Mouse (Mus musculus) erythroblast, embryonic 14.5 days (primary cell): ENCODE measurements around the gene Irx3. TPM values are rescaled to one million over a fixed set of nuclear protein-coding genes. Genes with fewer than 3 reads are reported as not detected.

Experiments used
- H3K27me3 ChIP-seq: 2 replicates; pipeline ENCODE4 v1.6.1; 2012; ENCODE audit warnings: inconsistent platforms; ENCODE audit not compliant: control insufficient read depth
- H3K36me3 ChIP-seq: 2 replicates; pipeline ENCODE4 v1.6.1; 2012; ENCODE audit warnings: mild to moderate bottlenecking, inconsistent platforms; ENCODE audit not compliant: control insufficient read depth
- H3K4me1 ChIP-seq: 2 replicates; pipeline ENCODE4 v1.6.1; 2012; ENCODE audit warnings: inconsistent platforms; ENCODE audit not compliant: control insufficient read depth
- H3K4me3 ChIP-seq: replicated peaks from 2 replicates; pipeline ENCODE3; 2012; ENCODE audit warnings: moderate library complexity, mild to moderate bottlenecking, inconsistent platforms
- H3K9me3 ChIP-seq: 2 replicates; pipeline ENCODE4 v1.6.1; 2012; ENCODE audit warnings: low read length, inconsistent platforms, mixed read lengths; ENCODE audit not compliant: control insufficient read depth
- GATA1 ChIP-seq: IDR thresholded peaks from 2 replicates; pipeline ENCODE4 v1.6.1; 2012; ENCODE audit warnings: low read length, inconsistent platforms, mixed read lengths
- TAL1 ChIP-seq: IDR thresholded peaks from 3 replicates; pipeline ENCODE4 v1.6.1; 2012; ENCODE audit warnings: low read length, inconsistent platforms, mixed read lengths
- polyA plus RNA-seq: library from polyadenylated mRNA; stranded (reverse); fragments of >175 nt; gene quantifications from 2 replicates; pipeline ENCODE4 v1.2.3, GENCODE M21; 2012

The Irx3 gene
- polyA plus RNA-seq, 1 experiment: not detected

DNA sequence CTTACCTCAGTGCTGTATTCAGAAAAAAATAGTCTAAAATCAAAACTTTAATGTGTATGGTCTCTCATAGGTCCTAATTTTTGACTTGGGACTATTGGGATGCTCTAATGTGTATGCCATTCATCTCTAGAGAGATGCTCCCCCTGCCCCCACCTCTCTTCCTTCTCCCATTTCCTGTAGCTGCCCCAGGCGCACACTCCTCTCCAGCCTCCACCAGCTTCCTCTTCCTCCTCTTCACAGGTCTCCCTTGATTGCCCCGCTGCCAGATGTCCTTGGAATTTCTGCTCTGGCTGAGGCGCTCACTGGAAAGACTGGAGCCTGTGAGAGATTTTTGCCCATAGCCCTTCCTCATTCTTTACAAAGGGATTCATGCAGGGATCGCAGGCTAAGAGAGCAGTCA, 20.9 kb upstream of the Irx3 start:
- H3K27me3 ChIP-seq: peaks cover 5% of the 10 kb centered on the region; the same call in 1 of the 2 replicates

DNA sequence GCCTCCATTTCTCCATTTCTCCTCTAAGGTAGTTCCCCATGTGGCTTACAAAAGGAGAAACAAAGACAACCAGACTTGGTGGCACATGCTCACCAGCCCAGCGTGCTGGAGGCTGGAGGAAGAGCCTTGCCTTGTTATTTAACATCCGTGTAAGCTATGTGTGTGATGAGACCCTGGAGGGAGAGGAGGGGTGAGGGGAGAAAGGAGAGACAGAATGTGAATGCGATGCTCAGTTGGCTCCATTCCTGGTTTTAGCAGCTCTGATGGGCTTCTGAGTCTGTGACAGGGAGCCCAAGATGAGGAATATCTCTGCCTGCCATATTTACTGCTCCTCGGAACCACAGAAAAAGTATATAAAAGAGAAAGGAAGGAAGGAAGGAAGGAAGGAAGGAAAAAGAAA, 20.1 kb upstream of the Irx3 start:
- H3K4me3 ChIP-seq: no peak overlapping the region
- H3K36me3 ChIP-seq: no peaks in the 10 kb centered on the region
- peaks cover 5% of the 10 kb centered on the region; the same call in 1 of the 2 replicates for H3K27me3 ChIP-seq
- no peaks in the 10 kb centered on the region for H3K9me3 ChIP-seq
- H3K4me1 ChIP-seq: no peaks in the 10 kb centered on the region
- TF ChIP-seq TAL1: no peak
- TF ChIP-seq GATA1: no peak

More for the DNA sequence above, 20.9 kb upstream of the Irx3 start:
- Histone ChIP-seq H3K36me3 (no peaks in the 10 kb centered on the region), H3K4me3 (no peak overlapping the region), H3K4me1 (no peaks in the 10 kb centered on the region), H3K9me3 (no peaks in the 10 kb centered on the region)
- TF ChIP-seq TAL1 (no peak), GATA1 (no peak)

DNA sequence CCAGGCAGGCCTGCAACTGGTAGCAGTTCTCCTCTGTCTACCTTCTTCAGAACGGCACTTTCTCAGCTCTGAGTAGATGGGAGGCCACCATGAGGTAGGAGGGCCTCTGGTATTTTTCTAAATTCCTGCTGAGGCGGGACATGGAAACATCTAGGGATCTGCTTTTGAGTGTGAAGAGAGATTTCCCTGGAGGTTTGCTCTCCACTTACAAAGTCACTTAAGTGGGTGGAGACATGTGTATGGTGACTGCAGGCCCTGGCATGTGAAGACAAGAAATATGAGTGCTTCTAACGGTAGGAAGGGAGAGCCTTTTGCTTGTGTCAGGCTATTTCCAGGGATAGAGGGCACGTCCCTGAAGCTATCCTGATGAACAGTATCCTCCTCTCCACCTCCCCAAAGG, 17.9 kb upstream of the Irx3 start:
- no peaks in the 10 kb centered on the region for H3K36me3 ChIP-seq
- H3K4me1 ChIP-seq: no peaks in the 10 kb centered on the region
- H3K9me3 ChIP-seq: no peaks in the 10 kb centered on the region
- no peak overlapping the region for H3K4me3 ChIP-seq
- TF ChIP-seq GATA1 (no peak), TAL1 (no peak)
- H3K27me3 ChIP-seq: peaks cover 5% of the 10 kb centered on the region; the same call in 1 of the 2 replicates

DNA sequence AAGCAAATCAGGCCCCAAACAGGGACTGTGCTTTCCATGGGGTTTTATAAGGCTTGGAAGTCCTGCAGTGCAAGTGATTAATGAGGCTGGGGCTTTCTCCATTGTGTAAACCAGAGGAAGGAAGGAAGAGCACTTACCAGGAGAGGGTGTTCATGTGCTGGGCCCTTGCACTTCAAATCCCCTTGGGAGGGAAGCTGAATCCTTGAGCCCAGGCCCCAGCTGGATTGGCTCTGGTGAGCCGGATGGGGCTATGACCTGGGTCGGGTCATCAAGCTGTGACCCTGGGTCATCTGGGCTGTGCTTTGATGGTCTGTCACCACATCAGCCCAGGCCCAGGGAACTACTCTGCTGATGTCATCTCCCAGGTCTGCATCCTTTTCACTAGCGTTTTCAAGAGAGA, 16.9 kb upstream of the Irx3 start:
- TF ChIP-seq TAL1: no peak
- no peak for TF ChIP-seq GATA1
- H3K36me3 ChIP-seq: no peaks in the 10 kb centered on the region
- no peaks in the 10 kb centered on the region for H3K4me1 ChIP-seq
- H3K4me3 ChIP-seq: no peak overlapping the region
- peaks cover 7% of the 10 kb centered on the region; the same call in 1 of the 2 replicates for H3K27me3 ChIP-seq
- no peaks in the 10 kb centered on the region for H3K9me3 ChIP-seq

DNA sequence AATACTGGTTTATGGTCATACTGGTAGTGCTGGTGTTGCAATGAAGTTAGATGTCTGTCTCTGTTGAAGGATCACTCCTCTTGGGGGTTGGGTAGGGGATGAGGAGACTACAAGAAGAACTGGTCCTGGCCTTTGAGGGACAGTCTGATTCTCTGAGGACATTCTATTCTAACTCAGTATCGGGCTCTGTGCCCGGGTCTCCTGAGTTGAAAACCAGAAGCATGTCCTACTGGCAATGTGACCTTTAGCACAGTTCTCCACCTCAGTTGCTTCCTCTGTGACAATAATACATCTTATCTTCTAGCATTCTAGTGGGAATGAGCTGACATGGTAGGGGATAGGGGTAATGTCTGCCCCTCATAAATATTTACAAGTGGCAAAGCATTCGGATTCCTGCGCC, 12.2 kb upstream of the Irx3 start:
- no peaks in the 10 kb centered on the region for H3K9me3 ChIP-seq
- H3K4me1 ChIP-seq: no peaks in the 10 kb centered on the region
- H3K27me3 ChIP-seq: peaks cover 13% of the 10 kb centered on the region
- TF ChIP-seq GATA1 (no peak), TAL1 (no peak)
- no peaks in the 10 kb centered on the region for H3K36me3 ChIP-seq
- no peak overlapping the region for H3K4me3 ChIP-seq

DNA sequence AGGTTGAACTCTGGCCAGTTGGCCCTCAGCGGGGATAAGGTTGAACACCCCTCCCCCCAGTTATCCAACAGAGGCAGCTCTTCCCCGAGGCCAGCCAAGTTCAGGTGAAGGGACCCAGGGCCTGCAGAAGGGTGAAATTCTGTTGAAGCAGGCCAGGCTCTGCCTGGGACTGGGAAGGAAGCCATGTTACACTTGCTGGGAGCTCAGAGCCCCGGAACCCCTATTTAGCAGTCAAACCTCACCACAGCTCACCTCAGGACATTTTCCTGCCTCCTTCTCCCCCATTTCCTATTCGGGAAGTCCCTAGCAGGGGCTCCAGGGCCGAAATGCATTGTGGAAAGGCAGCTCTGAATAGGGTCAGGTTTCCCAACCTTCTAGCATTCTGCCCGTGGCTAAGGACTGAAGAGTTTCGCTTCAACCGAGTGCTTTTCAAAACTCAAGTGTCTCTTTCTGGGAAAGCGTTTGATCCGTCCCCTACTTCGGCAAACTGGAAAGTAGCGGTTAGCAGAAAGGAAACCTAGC, 4.9 kb upstream of the Irx3 start:
- H3K9me3 ChIP-seq: no peaks in the 10 kb centered on the region
- H3K27me3 ChIP-seq: peaks cover 82% of the 10 kb centered on the region
- no peak overlapping the region for H3K4me3 ChIP-seq
- no peaks in the 10 kb centered on the region for H3K4me1 ChIP-seq
- TF ChIP-seq GATA1: no peak
- no peaks in the 10 kb centered on the region for H3K36me3 ChIP-seq

DNA sequence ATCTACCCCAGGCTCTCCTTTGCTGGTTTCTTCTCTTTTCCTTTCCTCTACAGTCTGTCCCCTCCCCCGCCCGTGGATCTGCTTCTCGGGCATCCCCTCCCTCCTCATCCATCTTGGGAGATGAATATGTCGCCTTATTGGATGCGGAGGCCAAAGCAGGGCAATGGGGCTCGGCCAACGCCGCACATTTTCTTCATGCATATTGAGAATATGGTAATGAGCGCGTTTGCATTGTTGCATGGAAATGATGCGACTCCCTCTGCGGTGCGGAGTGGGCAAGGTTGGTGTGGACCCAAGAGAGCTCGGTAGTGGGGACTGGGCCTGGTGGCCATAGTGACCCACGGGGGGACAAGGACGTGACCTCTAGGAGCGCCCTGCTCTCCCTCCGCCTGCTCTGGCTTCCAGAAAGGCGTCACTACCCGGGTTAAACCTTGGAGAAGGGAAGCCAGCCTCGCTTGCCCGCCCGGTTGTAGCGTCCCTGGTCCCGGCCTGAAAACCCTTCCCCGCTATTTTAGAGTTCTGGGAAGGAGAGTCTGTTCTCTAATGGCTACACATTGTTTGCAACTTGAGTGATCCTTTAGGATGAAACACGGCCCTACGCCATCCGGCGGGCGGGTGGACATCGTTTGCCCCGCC, 4.3 kb upstream of the Irx3 start:
- no peaks in the 10 kb centered on the region for H3K4me1 ChIP-seq
- H3K4me3 ChIP-seq: no peak overlapping the region
- H3K27me3 ChIP-seq: peaks cover 85% of the 10 kb centered on the region
- TF ChIP-seq GATA1 (no peak), TAL1 (no peak)
- no peaks in the 10 kb centered on the region for H3K36me3 ChIP-seq
- no peaks in the 10 kb centered on the region for H3K9me3 ChIP-seq

DNA sequence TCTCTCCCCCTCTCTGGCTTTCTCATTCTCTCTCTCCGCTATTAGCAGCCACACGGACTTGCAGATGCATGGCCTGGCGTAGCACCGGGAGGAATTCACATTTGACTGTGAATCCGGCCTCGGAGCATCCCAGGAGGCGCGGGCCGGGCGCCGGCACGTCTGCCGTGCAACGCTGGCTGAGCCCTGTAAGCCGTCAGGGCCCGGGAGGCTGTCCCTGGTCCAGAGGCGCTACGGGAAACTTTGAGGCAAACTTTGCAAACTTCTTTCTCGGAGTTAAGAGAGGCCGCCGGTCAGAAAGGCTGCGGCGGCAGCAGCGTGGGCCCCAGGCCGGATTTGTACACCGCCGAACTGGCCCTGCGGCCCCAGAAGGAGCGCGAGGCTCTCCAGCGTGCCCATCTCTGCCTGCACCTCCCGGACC, 3.4 kb upstream of the Irx3 start:
- Histone ChIP-seq H3K9me3 (no peaks in the 10 kb centered on the region; the same call in 1 of the 2 replicates), H3K27me3 (peaks cover 94% of the 10 kb centered on the region), H3K4me3 (no peak overlapping the region), H3K4me1 (no peaks in the 10 kb centered on the region), H3K36me3 (no peaks in the 10 kb centered on the region)
- no peak for TF ChIP-seq GATA1
- TF ChIP-seq TAL1: no peak

DNA sequence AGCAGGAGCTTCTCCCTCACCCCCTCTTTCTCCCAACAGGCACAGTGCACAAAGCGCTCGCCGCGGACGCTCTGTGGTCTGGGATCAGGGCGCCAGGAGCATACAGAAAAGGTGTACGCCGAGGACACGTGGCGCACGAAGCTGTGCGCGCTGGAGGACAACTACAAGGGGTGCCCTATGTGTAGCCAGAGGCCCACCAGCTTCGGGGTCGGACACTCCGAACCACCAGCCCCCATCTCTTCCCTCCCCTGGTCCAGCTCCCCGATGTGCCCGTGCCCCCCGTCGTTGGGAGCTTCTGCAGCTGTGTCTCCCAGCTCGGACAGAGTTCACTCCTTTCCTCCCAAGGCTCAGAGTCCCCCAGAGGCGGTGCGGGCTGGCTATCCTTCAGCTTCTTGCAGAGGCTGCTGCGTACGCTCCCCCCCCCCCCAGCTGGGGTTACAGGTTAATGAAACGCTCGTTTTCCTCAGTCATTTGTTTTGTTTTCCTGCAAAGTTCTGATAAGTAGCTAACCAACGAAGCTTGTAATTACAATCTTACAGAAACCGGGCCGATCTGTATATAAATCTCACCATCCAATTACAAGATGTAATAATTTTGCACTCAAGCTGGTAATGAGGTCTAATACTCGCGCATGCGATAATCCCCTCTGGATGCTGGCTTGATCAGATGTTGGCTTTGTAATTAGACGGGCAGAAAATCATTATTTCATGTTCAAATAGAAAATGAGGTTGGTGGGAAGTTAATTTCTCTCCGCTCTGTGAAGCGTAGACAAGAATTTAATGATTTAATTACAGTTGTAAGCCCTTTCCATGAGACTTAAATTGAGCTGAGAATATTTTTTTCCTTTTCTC, 2.8 kb upstream of the Irx3 start:
- no peak for TF ChIP-seq TAL1
- TF ChIP-seq GATA1: no peak
- Histone ChIP-seq H3K4me1 (no peaks in the 10 kb centered on the region), H3K36me3 (no peaks in the 10 kb centered on the region), H3K9me3 (no peaks in the 10 kb centered on the region; the same call in 1 of the 2 replicates), H3K27me3 (peaks cover 100% of the 10 kb centered on the region), H3K4me3 (no peak overlapping the region)
